Mouse (Mus musculus): Measurements from ENCODE around the gene Ccl20.

DNA sequence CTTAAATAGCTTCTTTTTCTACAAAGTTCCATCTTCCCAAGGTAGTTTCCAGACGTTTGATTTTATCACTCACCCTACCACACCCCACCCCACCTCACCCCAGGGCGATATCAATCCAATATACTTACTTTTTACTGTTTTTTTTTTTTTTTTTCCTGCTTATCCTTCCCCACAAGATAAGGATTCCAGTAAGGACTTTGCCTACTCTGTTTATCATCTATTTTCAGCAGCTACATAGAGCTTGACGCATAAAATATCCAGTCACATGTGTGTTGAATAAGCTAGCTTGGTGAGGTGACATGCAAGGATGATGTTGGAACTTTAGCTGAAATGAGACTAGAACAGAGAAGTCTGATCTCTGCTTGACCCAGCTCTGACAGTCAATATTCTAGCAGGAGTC lies 47.5 kb downstream of the Ccl20 start:
- no peak for TF ChIP-seq CTCF (IDR thresholded peaks at IDR 0.05)
- TF ChIP-seq EP300 (IDR thresholded peaks at IDR 0.05), result no peak
